Mouse (Mus musculus): ENCODE measurements around the gene Olfr748. TPM values are rescaled to one million over a fixed set of nuclear protein-coding genes. Genes with fewer than 3 reads are reported as not detected.
"Not testable (repeated sequence)": the region's sequence is repeated elsewhere in the genome, so short reads cannot be mapped to it uniquely, and the experiment has no call there.

The Olfr748 gene
- total RNA-seq (2021): not detected
- long read RNA-seq, experiment 1: 0 reads
- long read RNA-seq, experiment 2: 0 reads

DNA sequence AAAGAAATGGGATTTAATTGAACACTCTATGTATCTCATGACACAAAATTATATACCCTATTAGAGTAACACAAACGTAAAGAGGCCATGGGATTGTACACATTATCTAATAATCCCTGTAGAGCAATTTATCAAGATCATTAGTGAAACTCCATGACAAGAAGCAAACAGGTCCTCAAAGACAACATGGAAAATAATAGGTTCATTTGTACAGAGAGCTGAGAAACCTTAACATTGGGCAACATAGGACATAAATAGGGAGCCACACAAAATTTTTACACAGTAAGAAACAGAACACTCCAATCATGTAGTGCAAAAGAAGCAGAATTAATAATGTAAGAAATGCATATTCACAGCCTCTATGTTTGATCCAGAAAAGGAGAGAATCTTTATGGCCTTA is at the start of gene Olfr748:
Gene Olfr748 (plus strand): TSS at position 301 of the 400 bp plus-strand sequence.
- DNase-seq (ENCODE audit: low spot score): no peak

DNA sequence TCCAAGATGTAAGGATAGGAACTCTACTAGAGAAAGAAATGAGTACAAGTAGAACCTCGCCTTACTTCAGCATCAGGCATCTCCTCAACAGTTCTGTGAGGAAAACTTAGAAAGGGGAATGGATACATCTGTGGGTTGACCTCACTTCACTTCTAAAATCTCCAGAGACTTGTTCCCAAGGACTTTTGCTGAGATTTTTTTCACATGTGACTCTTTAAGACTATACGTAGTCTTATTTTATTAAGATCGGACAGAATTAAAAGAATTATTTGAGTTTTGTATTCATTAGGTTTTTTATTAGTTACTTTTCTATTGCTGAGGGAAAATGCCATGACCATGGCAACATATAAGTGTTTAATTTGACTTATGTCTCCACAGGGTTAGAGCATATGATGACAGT is 14.1 kb upstream of the Olfr748 start, which contains the start of gene Olfr747:
Gene Olfr747 (minus strand): TSS at position 101 of the 400 bp plus-strand sequence.
- DNase-seq (ENCODE audit: low spot score): no peak

DNA sequence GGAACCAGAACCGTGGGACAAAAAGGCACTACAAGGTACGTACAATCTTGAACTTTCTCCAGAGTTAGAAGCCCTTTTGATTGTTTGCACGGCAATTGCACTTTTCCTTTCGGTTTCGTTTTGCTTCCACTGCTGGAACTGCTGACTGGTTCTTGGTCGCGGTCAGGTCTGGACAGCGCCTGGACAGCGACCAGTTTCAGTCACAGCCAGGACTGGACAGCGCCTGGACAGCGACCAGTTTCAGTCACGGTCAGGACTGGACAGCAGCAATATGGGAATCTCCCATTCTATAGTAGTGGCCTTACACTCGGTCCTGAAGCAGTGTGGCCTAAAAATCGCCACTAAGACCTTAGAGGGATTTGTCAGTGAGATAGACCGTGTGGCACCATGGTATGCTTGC is 12.7 kb downstream of the Olfr748 start:
- not testable (repeated sequence) for DNase-seq (ENCODE audit: low spot score)

DNA sequence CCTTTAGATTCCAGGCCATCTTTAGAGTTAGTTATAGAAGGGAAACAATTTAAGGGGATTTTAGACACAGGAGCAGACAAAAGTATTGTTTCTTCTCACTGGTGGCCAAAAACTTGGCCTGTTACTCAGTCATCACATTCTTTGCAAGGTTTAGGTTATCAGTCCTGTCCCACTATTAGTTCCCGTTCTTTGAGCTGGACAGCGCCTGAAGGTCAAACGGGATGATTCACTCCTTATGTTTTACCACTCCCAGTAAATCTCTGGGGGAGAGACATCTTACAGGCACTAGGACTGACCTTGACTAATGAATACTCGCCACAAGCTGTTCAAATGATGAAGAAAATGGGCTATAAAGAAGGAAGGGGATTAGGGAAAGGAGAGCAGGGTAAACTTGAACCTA is 15.2 kb downstream of the Olfr748 start:
- not testable (repeated sequence) for DNase-seq (ENCODE audit: low spot score)

DNA sequence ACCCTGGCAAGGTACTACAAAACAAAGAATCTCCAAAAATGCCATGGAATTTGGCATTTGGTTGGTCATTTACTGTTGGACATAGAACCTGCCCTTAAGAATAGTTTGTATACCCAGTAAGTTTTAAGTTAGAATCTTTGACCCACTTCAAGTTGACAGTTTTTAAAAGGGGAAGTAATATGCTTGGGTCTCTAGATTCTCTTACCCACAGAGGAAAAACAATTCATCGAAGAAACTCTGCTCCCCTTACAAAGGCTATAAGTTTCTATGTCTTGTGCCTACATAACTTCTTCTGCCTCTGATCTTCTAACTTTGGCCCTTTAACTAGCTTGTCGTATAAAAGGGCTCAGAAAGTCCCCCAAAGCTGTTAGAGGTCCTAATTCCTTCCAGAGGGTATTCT is 33.2 kb downstream of the Olfr748 start:
- DNase-seq (ENCODE audit: low spot score): no peak

DNA sequence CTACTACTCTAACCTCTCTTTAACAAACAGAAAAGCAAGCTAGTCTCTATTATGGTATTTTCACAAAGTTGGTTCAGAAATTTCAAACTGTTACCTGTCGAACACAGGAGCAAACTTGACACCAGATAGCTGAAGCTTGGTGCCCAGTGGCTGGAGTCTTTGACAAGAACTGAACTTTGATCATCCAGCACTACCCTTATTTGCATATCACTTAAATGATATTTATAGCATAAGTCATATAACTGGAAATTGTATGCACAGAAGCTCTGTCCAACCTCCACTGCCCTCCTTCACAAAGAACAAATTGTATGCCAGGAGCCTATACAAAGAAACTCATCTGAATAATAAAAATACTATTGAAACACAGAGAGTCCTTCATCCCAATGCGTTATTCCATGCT is 34.4 kb downstream of the Olfr748 start:
- no peak for DNase-seq (ENCODE audit: low spot score)

DNA sequence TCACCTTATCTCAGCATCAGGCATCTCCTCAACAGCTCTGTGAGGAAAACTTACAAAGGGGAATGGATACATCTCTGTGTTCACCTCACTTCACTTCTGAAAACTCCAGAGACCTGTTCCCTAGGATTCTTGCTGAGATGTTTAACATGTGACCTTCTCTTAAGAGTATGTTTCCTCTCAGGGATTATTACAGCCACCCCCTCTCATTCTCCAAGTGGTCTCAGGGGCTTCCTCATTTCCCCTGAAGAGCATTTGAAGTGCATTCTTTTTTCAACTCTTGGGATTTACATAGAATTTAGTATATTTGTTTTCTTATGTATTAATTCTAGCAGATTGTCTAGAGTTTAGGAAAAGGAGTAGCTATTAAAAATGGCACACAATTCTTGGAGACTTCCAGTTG is 37.8 kb downstream of the Olfr748 start, which contains the start of gene Olfr749:
Gene Olfr749 (minus strand): TSS at position 101 of the 400 bp plus-strand sequence.
- DNase-seq (ENCODE audit: low spot score): no peak

DNA sequence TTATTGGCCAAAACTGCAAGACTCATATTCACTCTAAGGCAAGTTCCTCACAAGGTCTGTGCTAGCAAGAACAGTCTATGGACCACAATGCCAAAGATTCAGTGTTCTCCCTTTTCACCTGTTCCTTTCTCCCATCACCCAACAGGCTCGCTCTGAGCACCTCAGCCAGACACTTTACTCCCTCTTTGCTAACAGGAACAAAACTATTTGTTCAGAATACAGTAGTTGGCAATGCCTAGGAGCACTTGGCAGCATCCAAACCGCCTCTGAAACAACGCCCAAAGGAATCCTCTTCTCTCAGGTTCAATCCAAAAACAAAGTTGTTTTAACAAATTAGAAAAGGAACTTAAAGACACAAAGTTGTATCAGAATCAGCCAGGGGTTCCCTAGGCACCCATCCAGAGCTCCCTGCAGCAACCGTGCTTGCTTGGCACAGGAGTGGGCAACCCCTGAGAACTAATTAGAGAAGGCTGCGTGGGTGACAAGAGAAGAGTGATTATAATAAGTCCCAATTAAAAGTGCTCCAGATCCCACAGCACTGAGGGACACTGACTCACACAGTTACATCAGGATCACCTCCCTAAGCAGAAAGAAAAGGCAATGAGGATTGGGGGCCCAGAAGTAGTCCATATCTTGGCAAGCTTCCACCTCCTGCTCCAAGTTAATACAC is 51.4 kb downstream of the Olfr748 start:
- no peak for DNase-seq (ENCODE audit: low spot score)

Other genes starting within 250 kb of the Olfr748 start
- not detected for gene Olfr741, start 234.6 kb upstream of the Olfr748 start, total RNA-seq (2021)
- gene Olfr742, start 203.8 kb upstream of the Olfr748 start, total RNA-seq (2021): not detected
- gene Olfr743, start 185.5 kb upstream of the Olfr748 start, total RNA-seq (2021): not detected
- gene Olfr744, start 92.5 kb upstream of the Olfr748 start, total RNA-seq (2021): not detected
- not detected for gene Olfr745, start 68.0 kb upstream of the Olfr748 start, total RNA-seq (2021)
- not detected for gene Olfr746, start 60.3 kb upstream of the Olfr748 start, total RNA-seq (2021)
- gene Olfr747, start 14.2 kb upstream of the Olfr748 start, total RNA-seq (2021): not detected
- not detected for gene Olfr749, start 37.7 kb downstream of the Olfr748 start, total RNA-seq (2021)
- 1 to 10 TPM; 5.1 to 6.5 TPM for gene Ttc5, start 78.1 kb downstream of the Olfr748 start, total RNA-seq (2021)
- under 1 TPM in 1 of 2 experiments, not detected in 1; 0.40 TPM for gene Ccnb1ip1, start 100.4 kb downstream of the Olfr748 start, total RNA-seq (2021)
- gene Parp2, start 100.5 kb downstream of the Olfr748 start, total RNA-seq (2021): 1 to 10 TPM; 8.6 to 9.5 TPM
- 1 to 10 TPM; 6.5 to 9.0 TPM for gene Tep1, start 163.2 kb downstream of the Olfr748 start, total RNA-seq (2021)
- 100 to 1,000 TPM in 1 of 2 experiments, 10 to 100 TPM in 1; 56.5 to 114 TPM for gene Klhl33, start 190.1 kb downstream of the Olfr748 start, total RNA-seq (2021)
- gene Osgep, start 217.5 kb downstream of the Olfr748 start, total RNA-seq (2021): 10 to 100 TPM; 45.9 to 47.5 TPM
- 10 to 100 TPM; 29.1 to 29.2 TPM for gene Apex1, start 217.6 kb downstream of the Olfr748 start, total RNA-seq (2021)
- gene Pip4p1, start 223.5 kb downstream of the Olfr748 start, total RNA-seq (2021): 10 to 100 TPM; 16.1 to 16.7 TPM
- 1 to 10 TPM; 3.3 to 4.5 TPM for gene Pnp, start 223.7 kb downstream of the Olfr748 start, total RNA-seq (2021)
- gene Gm49342, start 237.1 kb downstream of the Olfr748 start, total RNA-seq (2021): 1 to 10 TPM; 2.2 to 6.2 TPM
- gene Pnp2, start 248.6 kb downstream of the Olfr748 start, total RNA-seq (2021): under 1 TPM in 1 of 2 experiments, not detected in 1; 0.24 TPM

Measured in gastrocnemius, adult 18-20 months (tissue).